ENCODE assay signal across 8 mouse cellular contexts in the genomic region with DNA sequence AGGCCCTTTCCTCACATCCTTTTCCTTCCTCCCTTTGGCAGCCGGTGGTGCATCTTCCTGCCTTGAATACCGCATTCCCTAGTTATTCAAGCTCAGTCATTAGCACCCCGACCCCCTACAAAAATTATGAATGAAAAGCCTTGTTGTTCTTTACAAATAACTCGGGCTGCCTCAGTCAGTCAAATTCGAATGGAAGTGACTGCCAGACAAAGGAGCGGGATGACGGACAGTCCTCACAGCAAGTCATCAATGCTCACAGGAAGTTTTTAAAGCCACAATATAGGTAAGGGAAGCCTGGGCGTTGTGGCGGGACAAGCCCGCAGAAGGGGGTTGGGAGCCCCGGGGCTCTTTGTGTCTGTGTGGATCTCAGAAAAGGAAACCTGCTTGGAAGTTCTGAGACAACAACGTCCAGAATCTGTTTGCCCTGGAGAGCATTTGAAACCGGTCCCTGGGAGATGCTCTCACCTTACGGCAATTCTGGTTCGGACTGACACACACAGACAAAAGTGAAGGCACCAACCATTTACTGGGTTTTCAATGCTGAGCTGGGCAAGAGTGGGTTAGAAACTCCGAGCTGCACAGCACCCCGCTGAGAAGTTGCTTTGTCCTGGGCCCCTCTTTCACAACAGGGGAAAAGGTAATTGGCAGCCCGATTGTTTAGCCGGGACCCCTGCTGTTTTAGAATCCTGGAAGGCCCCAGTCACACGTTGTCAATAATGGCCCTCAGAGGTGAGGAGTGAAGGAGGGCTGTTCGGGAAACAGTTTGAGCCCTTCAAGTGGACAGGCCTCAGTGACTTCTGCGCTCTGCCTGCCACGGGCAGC. TPM values are rescaled to one million over a fixed set of nuclear protein-coding genes. Genes with fewer than 3 reads are reported as not detected.
DNase-seq lines count a peak whose midpoint lies in the region; ATAC-seq and TF ChIP-seq lines count a peak whose summit lies in the region.
"Had no signal": no experiment of that assay in that cellular context is flagged by ENCODE, and none has a peak within 500 bp of the region (broad histone marks: within the 10 kb centered on the region; RNA-seq: fewer than 3 reads in every experiment).

No protein-coding gene starts in this region.

- no peak overlapping the region for H3K27ac ChIP-seq in liver, embryonic 15.5 days (replicated peaks)
- no peak overlapping the region for H3K27ac ChIP-seq in cerebellum, adult 2 months (ENCODE audit: insufficient read depth, low read length)

- H3K4me2 ChIP-seq in liver, embryonic 15.5 days = peak overlapping the region; percentile 23; the same call in 1 of the 2 replicates

- no peaks in the 10 kb centered on the region for H3K27me3 ChIP-seq in liver, embryonic 15.5 days
- no peaks in the 10 kb centered on the region for H3K27me3 ChIP-seq in cerebellum, adult 2 months (ENCODE audit: control insufficient read depth, insufficient read depth, low read length)

- H3K4me1 ChIP-seq in liver, embryonic 15.5 days (replicated peaks) = peaks cover 3% of the 10 kb centered on the region; the same call in 1 of the 2 replicates
- H3K4me1 ChIP-seq in cerebellum, adult 2 months (ENCODE audit: control insufficient read depth, insufficient read depth, low read length) = no peaks in the 10 kb centered on the region

- ATAC-seq in hematopoietic stem cell, adult 5-6 weeks (replicated peaks in 1 of 2; ENCODE audit: insufficient read depth in 1 of 2, low FRiP score in 2 of 2, low TSS enrichment in 1 of 2, low read depth in 1 of 2, poor library complexity in 2 of 2, severe bottlenecking in 2 of 2) = peak; percentile 33 to 61
- no peak for ATAC-seq in liver, embryonic 15.5 days (ENCODE audit: insufficient read depth)
- ATAC-seq in CD4-positive, CD25-positive, alpha-beta regulatory T cell, adult 4 months = no peak

- H3K4me3 ChIP-seq in liver, embryonic 15.5 days (replicated peaks) = no peak overlapping the region
- H3K4me3 ChIP-seq in cerebellum, adult 2 months (replicated peaks; ENCODE audit: insufficient read depth, low read depth, low read length) = no peak overlapping the region
- H3K4me3 ChIP-seq: myocyte had no signal

- H3K9me3 ChIP-seq in liver, embryonic 15.5 days (replicated peaks) = no peaks in the 10 kb centered on the region

- H3K9ac ChIP-seq in liver, embryonic 15.5 days = no peak overlapping the region

- WGBS in liver, embryonic 15.5 days (ENCODE audit: insufficient replicate concordance) = 17% methylated on average over 23 of the region's 23 CpGs
- WGBS in cerebellum, adult 2 months = 31% methylated on average over 23 of the region's 23 CpGs

- no peak for TF ChIP-seq POLR2A in cerebellum, adult 2 months (IDR thresholded peaks at IDR 0.05; ENCODE audit: borderline replicate concordance, insufficient read depth, low read length)

- H3K36me3 ChIP-seq in liver, embryonic 15.5 days (replicated peaks) = no peaks in the 10 kb centered on the region

- peak; percentile 79 for DNase-seq in Muller cell, postnatal 12 days (ENCODE audit: inconsistent ontology term)
- DNase-seq in embryo, embryonic 10.5 days (ENCODE audit: low spot score) = peak; percentile 82
- no peak for DNase-seq in cerebellum, adult 2 months
- DNase-seq in layer of hippocampus, postnatal 36 days = no peak

- TF ChIP-seq CTCF in cerebellum, adult 2 months (IDR thresholded peaks at IDR 0.05; ENCODE audit: borderline replicate concordance, insufficient read depth, low read depth, low read length) = no peak

RNA-seq across cellular contexts. Expression of gene Spry2, which starts 24.0 kb away (rescaled TPM):
- 12.3 and 19.4 TPM in 2 replicates for total RNA-seq in hematopoietic stem cell, adult 5-6 weeks (2017)
- 2.6 and 3.2 TPM in 2 replicates for polyA plus RNA-seq in liver, embryonic 15.5 days (2015; fragmentation: Nextera tagmentation; extraction: Ambion mirVana)
- polyA plus RNA-seq in CD4-positive, CD25-positive, alpha-beta regulatory T cell, adult 4 months (2017; shearing (Covaris generic)) = under 1 TPM in 1 of 2 experiments, not detected in 1; 0.29 TPM
- polyA plus RNA-seq in cerebellum, adult 2 months (2012; rRNA removed) = 38.1 and 39.8 TPM in 2 replicates
- total RNA-seq in layer of hippocampus, postnatal 36 days (2021) = 10 to 100 TPM; 63.9 to 64.0 TPM

Comparison
In these comparisons a context has a peak if more than half of its experiments do, and no peak if none do; other contexts are left out.
1. DNase-seq: peak in Muller cell, postnatal 12 days (single experiment) and embryo, embryonic 10.5 days (single experiment); none in cerebellum, adult 2 months (0 of 2) and layer of hippocampus, postnatal 36 days (0 of 2).
2. ATAC-seq: peak in hematopoietic stem cell, adult 5-6 weeks (2 of 2); none in liver, embryonic 15.5 days (single experiment) and CD4-positive, CD25-positive, alpha-beta regulatory T cell, adult 4 months (single experiment).